Mouse (Mus musculus) layer of hippocampus, adult 11-12 months (tissue): ENCODE results near the gene Lrba.

Source experiments
- DNase-seq: peaks from one replicate; pipeline ENCODE4 v3.0.0; 2022; ENCODE audit warnings: low spot score

Gene Lrba

DNA sequence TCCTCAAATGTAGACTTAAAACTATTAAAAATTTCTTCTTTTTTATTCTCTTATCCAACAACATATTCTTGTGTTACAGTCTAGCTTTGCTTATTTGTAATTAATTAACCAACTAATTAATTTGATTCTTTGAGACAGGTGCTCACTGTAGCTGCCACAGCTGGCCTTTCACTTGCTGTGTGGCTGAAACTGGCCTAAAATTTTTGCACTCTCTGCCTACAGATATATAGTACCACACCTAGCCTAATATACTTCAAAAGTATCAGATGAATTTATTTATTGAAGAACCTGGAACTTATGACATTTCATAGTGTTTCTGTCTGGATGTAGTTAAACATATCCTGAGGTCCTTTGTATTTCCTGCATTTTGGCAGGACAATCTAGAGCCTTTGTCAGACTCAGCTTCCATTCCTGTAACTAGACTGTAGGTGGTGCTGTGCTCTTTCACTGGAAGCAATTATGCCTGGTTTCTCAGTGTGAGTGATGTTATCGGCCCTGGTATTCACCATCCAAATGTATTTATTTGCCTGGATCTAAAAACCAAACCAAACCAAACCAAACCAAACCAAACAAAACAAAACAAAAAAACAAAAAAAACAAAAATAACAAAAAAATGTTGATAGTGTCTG, 43.7 kb downstream of the Lrba start:
- DNase-seq, result peak; percentile 31

DNA sequence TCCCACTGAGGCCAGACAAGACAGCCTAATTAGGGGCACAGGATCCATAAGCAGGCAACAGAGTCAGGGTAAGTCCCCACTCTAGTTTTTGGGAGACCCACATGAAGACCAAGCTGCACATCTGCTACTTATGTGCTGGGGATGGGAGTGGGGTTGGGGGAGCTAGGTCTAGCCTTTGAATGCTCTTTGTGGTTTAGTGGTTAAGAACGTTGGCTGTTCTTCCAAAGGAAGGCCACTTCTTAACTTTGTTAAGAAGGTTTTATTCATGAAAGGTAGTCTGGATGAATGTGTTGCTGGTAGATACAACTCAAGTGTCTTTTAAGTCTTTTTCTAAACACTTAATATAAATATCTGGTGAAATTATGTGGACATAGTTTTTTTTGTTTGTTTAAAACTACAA, 51.2 kb downstream of the Lrba start:
- no peak for DNase-seq

DNA sequence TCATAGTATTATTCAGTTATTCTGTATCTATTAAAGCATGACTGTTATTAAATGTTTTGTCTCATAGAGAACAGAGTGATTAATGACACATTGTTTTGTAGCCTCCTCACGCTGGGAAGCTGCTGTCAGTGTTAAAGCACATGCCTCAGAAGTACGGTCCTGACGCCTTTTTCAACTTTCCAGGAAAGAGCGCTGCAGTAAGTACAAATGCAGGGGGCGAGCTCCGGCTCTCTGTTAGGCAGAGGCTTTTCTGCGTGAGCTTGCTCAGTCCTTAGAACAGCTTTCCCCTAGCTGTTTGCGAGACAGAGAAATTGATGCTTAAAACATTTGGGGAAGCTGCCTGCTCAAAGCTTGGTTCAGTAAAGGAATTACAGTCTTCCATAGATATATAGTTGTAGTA, 66.8 kb downstream of the Lrba start:
- no peak for DNase-seq

DNA sequence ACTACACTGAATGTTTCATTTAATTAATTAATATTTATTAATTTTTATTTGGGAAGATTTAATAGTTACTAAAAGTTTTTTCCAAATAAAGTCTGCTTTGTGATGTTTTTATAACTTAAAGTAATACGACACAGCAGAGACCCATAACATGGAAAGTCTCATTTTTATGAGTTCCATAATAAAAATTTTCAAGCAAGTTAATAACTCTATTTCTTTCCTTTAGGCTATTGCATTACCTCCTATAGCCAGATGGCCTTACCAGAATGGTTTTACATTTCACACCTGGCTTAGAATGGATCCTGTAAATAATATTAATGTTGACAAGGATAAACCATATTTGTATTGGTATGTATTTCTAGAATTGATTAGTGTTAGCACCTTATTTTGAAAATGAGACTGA, 70.4 kb downstream of the Lrba start:
- DNase-seq, result no peak

DNA sequence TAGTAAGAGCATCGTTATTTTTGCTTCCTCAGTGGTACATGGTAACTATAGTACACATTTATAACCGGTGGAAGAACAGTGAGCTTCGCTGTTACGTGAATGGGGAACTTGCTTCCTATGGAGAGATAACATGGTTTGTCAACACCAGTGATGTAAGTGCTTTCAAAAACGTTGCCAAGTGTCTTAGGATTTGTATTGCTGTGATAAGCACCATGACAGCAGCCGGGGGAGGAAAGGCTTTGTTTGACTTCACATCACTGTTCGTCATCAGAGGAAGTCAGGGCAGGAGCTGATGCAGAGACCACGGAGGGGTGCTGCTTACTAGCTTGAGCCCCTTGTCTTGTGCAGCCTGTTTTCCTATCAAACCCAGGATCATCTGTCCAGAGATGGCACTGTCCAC, 71.7 kb downstream of the Lrba start:
- DNase-seq, result no peak

DNA sequence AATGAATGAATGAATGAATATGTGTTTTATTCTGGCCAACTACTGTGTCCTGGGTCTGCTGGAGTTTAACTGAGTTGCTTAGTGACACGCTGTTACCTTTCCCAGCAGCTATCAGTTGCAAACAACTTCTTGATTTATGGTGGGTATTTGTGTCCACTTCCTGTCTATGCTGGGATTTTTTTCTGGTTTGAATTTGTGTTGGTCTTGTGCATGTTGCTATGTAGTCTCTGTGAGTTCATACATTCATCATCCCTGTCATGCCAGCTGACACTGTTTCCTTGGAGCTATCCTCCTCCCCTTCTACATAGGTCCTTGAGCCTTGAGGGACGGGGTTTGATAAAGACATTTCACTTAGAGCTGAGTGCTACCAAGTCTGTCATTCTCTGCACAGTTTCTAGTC, 84.4 kb downstream of the Lrba start:
- DNase-seq, result no peak

DNA sequence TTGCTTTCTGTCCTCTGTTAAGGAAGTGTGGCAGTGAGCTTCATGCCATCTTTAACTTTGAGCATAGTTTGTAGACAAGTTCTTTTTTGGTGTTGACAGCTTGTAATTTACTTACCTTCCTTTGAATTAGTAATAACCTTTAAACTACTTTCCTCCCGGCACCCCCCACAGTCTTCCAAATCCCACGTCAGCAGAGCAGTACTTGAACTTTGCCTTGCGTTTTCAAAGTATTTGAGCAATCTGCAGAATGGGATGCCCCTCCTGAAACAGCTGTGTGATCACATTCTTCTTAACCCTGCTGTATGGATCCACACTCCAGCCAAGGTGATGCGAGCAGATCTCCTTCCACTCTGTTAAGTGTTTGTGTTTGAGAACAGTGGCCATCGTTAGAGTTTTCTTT, 85.7 kb downstream of the Lrba start:
- no peak for DNase-seq

DNA sequence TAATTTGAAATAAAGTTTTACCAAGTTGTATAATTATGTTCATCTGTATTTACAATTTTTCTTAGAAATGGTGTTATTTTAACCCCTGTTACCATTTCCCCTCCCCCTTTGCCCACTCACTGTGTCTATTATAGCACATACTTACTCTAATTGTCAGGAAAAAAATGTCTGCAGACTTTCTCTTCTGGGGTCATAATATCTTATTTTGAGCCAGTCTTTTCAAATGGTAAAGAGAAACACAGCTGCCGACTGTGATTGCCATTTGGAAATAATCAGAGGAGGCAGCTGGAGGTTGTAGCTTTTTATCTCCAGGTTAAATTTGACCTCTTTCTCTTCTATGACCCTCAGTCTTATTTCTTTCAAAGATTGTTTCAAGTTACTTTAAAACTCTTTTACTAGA, 86.9 kb downstream of the Lrba start:
- DNase-seq, result no peak

DNA sequence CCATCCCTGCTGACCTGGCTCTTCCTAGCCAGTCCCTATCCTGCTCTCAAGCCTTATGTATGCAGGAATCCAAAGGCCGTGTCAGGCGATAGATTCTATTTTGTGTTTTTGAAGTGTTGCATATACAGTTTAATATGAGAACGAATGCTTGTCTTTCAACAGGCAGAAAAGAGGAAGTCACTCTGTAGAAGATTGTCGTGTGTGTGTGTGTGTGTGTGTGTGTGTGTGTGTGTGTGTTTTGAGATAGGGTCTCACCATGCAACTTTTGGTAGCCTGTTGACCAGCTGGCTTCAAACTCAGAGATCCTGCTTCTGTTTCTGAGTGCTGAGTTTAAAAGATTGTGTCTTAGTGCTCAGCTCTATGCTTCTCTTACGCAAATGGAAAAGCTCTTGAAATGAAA, 93.2 kb downstream of the Lrba start:
- no peak for DNase-seq

DNA sequence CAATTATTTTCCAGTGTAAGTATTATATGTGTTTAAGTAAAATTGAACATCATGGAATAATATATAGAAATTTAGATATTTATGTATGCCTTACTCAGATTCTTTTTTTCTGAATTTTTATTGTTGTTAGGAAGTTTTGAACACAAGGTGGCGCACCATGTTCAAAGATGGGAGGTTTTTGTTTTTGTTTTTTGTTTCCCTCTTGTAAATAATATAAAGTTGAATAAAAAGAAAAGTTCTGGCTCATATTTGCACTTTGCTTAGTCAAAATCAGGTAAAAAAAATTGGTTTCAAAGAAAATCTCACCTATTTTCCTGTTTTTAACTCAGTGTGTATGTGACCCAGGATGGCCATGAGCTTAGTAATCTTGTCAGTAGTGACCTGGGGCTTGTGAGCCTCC, 104.1 kb downstream of the Lrba start:
- peak; percentile 13 for DNase-seq

DNA sequence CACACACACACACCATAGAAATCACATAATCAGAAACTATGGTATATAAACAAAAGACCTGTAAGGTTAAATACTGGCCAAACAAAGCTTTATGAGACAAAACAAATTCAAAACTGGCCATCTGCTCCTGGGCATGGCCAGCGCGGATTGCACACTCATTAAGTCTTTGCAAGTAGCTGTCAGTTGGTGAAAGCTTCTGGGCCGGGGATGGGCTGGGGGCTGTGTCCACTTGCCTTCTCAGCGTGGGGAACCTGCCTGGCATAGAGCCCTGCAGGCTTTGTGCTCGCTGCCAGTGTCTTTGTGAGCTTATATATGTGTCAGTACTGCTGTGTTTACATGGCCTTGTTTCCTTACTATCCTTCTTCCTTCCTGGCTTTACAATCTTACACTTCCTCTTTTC, 118.8 kb downstream of the Lrba start:
- DNase-seq, result no peak

DNA sequence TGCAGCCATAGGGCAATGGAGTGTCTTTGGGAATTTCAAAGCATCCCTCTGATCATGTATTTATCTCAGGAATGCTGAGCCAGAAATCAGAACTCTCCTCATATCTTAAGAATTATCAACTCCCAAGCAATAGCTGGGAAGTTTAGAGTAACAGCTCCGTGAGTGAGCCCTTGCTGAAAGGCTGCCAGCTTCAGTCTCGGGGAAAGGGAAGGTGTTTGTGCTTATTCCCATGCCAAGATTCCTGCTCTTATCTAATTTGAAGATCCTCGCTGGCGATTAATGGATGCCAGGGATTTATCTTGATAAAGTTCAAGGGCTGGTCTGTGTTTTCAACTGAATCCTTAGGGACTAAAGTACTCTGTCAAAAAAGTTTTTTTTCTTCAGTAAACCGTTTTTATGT, 138.0 kb downstream of the Lrba start:
- DNase-seq, result no peak

DNA sequence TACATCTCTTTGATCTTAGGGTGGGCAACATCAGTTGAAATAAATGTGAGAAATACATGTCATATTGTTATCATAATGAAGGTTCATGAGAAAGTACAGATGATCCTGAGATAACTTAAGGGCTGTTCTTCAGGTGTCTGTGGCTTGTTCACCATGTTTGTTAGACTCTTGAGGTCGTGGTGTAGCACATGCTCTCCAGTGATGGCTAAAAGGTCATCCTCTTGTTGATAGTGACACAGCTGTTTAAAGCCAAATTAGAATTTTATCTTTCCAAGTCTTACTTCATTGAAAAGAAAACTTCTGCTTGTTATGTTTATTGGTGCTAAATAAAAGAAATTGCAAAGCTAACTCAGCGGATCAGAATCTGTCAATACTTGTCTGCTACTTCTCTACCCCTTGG, 147.0 kb downstream of the Lrba start:
- no peak for DNase-seq

DNA sequence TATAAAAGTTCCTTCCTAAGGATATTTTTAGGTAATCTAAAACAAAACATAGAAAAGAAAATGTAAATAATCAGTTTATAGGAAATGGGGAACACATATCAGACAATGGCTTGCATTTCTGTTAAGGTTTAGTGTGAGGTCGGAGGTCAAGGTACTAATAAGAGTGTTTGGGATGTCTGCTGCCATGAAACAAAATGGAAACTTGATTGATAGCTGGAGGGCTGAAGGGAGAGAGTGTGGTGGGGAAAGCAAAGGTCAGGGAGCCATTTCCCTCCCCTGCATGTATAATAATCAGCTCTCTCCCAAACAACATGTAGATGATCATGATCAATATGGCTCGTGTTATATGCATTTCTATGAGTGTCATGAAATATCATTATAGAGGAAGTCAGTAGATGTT, 150.8 kb downstream of the Lrba start:
- no peak for DNase-seq

DNA sequence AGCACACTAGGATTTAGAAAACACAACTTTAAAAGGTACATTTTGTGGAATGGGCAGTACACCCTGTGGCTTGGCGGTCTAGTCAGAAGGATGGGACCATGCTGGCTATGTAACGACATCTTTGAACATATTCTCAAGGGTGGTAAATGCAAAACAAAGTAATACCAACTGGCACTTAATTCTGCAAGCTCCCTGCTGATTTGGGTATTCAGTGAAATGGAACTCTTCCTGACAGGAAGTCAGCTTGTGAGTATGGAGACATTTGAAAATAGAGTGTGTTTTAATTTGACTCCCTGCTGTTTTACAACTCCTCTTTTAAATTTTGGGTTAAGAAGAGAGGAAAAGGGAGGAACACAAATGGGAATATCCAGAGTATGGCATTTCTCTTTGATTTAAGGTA, 158.1 kb downstream of the Lrba start:
- no peak for DNase-seq

DNA sequence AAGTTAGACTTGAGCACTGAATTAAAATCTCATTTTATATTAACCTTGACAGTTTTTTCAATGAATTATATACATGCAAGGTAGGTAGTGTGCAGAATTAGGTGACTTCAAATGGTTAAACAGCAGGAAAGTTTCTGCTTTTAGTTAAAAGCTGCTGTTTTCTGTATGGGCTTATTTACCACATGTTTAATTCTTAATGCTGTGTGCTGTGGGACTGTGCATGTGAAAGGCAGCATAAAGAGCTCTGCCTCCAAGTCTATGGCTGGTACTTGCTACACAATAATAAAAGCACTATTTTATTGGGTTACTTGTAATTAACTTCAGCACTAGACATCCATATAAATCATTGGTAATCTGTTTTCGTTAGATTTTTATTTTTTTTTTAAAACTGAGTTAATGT, 160.6 kb downstream of the Lrba start:
- DNase-seq, result no peak

DNA sequence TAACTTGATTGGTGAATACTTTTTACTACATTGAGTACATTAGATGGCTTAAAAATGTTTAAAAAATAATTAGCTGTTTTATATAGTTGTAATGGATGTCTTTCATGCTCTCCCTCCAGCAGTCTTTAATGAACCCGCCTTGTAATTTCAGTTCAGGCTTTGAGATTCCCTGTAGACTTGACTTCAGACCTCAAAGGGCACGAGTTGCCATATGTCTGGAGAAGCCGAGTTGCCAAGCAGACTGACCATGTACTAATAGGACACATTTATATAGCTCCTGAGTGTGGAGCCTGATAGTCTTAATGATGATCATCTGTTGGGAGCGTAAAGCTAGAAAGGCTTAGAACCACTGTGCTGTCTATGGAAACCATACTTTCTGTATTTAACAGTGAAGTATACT, 161.8 kb downstream of the Lrba start:
- no peak for DNase-seq

DNA sequence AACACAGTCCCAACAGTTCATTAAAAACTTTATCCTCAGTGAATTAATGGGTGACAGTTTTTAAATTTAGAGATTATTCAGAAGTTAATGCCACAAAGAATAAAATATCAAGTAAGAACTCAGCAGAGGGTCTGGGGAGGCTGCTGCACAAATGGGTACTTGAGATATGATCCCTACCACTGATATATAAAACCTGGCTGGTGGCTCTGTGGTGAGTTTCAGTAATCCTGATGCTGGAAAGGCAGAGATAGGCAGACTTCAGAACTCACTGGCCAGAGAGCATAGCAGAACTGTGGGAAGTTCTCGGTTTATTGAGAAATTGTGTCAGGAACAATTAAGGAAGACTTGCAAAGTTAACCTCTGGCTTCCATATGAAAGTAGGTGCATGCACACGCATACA, 199.3 kb downstream of the Lrba start:
- DNase-seq, result no peak

DNA sequence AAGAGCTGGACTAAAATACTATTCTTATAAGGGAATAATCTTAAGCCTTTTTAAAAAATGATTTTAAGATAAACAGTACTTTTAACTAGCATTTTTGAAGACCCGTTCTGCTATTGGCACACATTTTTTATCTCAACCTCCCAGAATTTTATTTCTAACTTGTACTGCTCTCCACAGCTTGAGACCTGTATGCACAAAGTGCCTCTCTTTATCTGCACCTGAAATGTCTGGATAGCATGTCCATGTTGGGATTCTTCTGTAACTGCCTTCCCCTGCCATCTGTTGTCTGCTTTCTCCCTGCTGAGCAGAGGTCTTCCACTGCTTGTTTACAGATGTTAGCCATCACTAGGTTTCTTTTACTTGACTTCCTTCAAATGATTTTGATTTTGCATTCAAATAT, 202.3 kb downstream of the Lrba start:
- DNase-seq, result no peak

DNA sequence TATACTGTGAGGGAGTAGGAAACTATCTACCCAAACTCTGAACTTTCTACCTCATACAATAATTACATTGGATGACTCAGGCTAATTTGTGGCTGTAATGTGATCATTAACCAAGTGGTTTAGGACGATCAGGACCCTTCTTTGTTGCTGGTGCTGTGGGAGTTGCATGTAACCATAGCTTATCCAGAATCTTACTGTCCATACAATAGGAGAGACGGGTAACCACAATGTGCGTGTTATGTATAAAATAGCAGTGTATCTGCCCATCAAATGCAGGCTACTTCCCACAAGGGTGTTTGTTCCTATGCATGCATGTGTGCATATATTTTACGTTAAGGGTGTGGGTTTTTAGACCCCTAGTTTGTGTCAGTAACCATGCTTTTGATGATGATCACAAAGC, 219.0 kb downstream of the Lrba start:
- no peak for DNase-seq

DNA sequence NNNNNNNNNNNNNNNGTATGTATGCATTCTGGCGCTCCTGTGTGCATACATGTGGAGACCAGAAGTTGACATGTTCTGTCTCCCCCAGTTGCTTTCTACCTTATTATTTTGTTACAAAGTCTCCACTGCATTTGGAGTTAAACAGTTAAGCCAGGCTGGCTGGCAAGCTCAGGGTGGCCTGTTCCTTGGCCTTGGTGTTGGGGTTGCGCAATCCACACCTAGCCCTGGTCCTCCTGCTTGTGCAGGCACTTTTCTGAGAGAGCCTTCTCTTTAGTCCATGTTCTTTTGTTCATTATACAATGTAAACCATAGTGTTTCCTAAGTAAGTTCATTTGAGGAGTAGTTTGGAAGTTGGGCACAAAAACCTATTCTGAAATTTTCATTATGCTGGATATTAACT, 226.7 kb downstream of the Lrba start:
- no peak for DNase-seq

DNA sequence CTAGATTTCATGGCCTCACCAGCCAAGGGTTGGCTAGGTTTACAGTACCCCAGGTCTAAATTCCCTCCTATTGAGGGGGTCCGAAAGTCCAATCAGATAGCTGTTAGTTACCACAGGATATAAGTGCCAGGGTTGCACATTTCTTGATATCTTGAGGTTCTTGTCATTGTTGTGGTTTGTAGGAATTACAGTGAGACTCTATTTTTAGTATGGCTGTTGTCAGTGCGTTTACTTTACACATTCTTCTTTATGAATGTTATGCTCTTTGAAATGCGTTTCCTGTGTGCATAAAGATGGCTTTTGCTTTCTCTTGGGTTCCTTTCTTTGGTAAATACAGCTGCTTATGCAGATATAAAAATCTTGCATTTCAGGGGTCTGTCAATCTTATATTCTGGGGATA, 237.1 kb downstream of the Lrba start:
- no peak for DNase-seq

DNA sequence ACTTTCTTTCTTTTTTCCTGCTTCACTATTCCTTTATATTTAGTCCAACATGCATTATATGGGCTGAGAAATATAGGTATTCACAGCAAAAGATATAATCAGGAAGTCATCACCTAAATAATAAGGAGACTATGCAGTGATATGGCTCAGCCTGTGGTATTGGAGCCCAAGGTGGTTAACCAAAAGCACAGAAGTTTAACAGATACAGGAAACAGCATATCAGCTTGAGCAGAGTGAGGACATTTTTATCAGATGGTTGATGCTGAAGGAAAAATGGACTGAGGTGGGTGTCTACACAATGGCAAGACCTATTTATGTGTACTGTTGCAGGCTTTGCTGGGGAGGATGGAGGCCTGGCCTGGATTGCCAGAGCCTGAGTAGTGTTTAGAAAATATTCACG, 265.5 kb downstream of the Lrba start:
- DNase-seq, result no peak

DNA sequence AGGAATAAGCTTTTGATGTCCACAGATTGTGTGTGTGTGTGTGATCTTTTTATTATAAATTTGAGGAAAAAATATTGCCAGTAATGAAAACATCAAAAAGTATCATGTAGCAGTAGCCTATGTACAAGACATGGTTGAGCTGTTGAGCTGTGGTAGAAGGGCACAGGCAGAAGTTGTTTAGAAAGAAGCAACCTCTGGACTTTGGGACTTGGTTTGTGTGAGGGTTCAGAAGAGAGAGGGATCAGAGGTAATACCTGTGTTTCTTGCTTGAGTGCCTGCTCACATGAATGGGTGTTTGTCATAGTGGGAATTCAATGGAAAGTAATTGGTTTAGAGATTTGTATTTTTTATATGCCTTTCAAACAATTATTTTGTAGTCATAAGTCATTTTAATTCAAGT, 276.1 kb downstream of the Lrba start:
- no peak for DNase-seq

DNA sequence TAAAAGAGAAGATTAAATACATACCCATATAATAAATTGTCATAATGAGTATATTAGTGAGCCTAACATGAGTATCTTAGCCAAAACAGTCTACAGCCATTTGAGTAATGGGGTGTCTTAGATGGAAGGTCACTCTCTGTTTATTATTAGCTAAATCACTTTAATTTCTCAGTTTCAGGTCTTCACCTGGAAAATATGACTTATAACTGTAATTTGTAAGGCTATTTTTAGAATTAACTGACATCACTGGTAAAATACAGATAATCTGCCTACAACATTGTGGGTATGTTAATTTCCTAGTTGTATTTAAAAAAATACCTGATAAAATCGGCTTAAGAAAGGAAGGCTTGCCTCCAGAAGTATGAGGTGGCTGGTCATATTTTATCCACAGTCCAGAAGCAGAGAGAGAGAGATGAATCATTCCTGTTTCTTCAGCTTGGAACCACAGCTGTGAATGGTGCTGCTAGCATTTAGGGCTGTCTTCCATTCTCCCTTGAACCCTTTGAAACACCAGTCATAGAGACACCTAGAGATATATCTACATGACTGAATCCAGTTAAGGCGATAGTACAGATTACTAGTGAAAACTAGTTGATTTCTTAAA, 294.1 kb downstream of the Lrba start:
- DNase-seq, result no peak
